Mouse (Mus musculus): ENCODE results near the gene Fbxl13. TPM values are rescaled to one million over a fixed set of nuclear protein-coding genes. Genes with fewer than 3 reads are reported as not detected.

Gene Fbxl13
- total RNA-seq, 2 experiments from 2014 or later = 0.10 TPM

GRCm38 (mm10) chr5:21492213-21492612 lies 153.2 kb downstream of the Fbxl13 start:
- intact Hi-C loops (cut with DNase I) = no loop called here
- no peak for DNase-seq

GRCm38 (mm10) chr5:21491469-21491868 lies 154.0 kb downstream of the Fbxl13 start:
- intact Hi-C loops (cut with DNase I) = no loop called here
- DNase-seq = no peak

- no peak for DNase-seq
- intact Hi-C loops (cut with DNase I) = no loop called here
These were observed 156.3 kb downstream of the Fbxl13 start for GRCm38 (mm10) chr5:21489135-21489534.

- intact Hi-C loops (cut with DNase I) = no loop called here
- peak; percentile 51 to 57 for DNase-seq
These were observed 156.9 kb downstream of the Fbxl13 start for GRCm38 (mm10) chr5:21488506-21488905.

GRCm38 (mm10) chr5:21487716-21488115 lies 157.7 kb downstream of the Fbxl13 start:
- DNase-seq = no peak
- intact Hi-C loops (cut with DNase I) = no loop called here

GRCm38 (mm10) chr5:21487306-21487705 lies 158.1 kb downstream of the Fbxl13 start:
- intact Hi-C loops (cut with DNase I) = no loop called here
- no peak for DNase-seq

- intact Hi-C loops (cut with DNase I) = no loop called here
- no peak for DNase-seq
These were observed 158.6 kb downstream of the Fbxl13 start for GRCm38 (mm10) chr5:21486798-21487197.

GRCm38 (mm10) chr5:21485197-21485829 lies 160.1 kb downstream of the Fbxl13 start:
- DNase-seq = no peak
- intact Hi-C loops (cut with DNase I) = no loop called here

GRCm38 (mm10) chr5:21483275-21483674 lies 162.2 kb downstream of the Fbxl13 start:
- no peak for DNase-seq
- intact Hi-C loops (cut with DNase I) = loop anchor here (5.0 kb wide), 1 partner anchor 36 kb away; no protein-coding TSS in a partner anchor

GRCm38 (mm10) chr5:21482446-21483222 lies 162.8 kb downstream of the Fbxl13 start:
- intact Hi-C loops (cut with DNase I) = loop anchor here (5.0 kb wide), 1 partner anchor 35 kb away; no protein-coding TSS in a partner anchor
- no peak for DNase-seq

- intact Hi-C loops (cut with DNase I) = loop anchor here (5.0 kb wide), 1 partner anchor 34 kb away; no protein-coding TSS in a partner anchor
- DNase-seq = no peak
These were observed 163.9 kb downstream of the Fbxl13 start for GRCm38 (mm10) chr5:21481521-21481920.

GRCm38 (mm10) chr5:21479746-21480145 lies 165.7 kb downstream of the Fbxl13 start:
- intact Hi-C loops (cut with DNase I) = loop anchor here (5.0 kb wide), 1 partner anchor 32 kb away; no protein-coding TSS in a partner anchor
- DNase-seq = no peak

- intact Hi-C loops (cut with DNase I) = no loop called here
These were observed 167.0 kb downstream of the Fbxl13 start for GRCm38 (mm10) chr5:21478428-21478827.

GRCm38 (mm10) chr5:21468100-21468499 lies 177.3 kb downstream of the Fbxl13 start:
- DNase-seq = no peak
- intact Hi-C loops (cut with DNase I) = no loop called here

More at GRCm38 (mm10) chr5:21478428-21478827, 167.0 kb downstream of the Fbxl13 start:
- DNase-seq = no peak

- no peak for DNase-seq
- intact Hi-C loops (cut with DNase I) = no loop called here
These were observed 178.0 kb downstream of the Fbxl13 start for GRCm38 (mm10) chr5:21467387-21467786.

GRCm38 (mm10) chr5:21440833-21441530 lies 204.5 kb downstream of the Fbxl13 start:
- intact Hi-C loops (cut with DNase I) = no loop called here
- DNase-seq = peak; percentile 25 to 32

GRCm38 (mm10) chr5:21439446-21440110 lies 205.9 kb downstream of the Fbxl13 start:
- intact Hi-C loops (cut with DNase I) = no loop called here
- no peak for DNase-seq

GRCm38 (mm10) chr5:21438428-21438827 lies 207.0 kb downstream of the Fbxl13 start:
- intact Hi-C loops (cut with DNase I) = no loop called here
- no peak for DNase-seq

GRCm38 (mm10) chr5:21436471-21436975 lies 208.9 kb downstream of the Fbxl13 start:
- intact Hi-C loops (cut with DNase I) = no loop called here
- no peak for DNase-seq

GRCm38 (mm10) chr5:21434148-21434929 lies 211.1 kb downstream of the Fbxl13 start:
- peak; percentile 20 to 33 for DNase-seq
- intact Hi-C loops (cut with DNase I) = loop anchor here (1.0 kb wide), 2 partner anchors 152 to 206 kb away; no protein-coding TSS in a partner anchor

Measured in heart, postnatal 10 days (tissue).